Mouse (Mus musculus): ENCODE results near the gene Gcnt2.

Gcnt2 gene

GRCm38 (mm10) chr13:40859652-40860399 lies at the start of gene Gcnt2:
Gene Gcnt2 (plus strand): TSS chr13:40859754.
- DNase-seq (ENCODE audit: low read depth, low spot score): peak; percentile 22

GRCm38 (mm10) chr13:40820617-40821016 lies 38.9 kb upstream of the Gcnt2 start:
- DNase-seq (ENCODE audit: low read depth, low spot score): no peak

- DNase-seq (ENCODE audit: low read depth, low spot score): no peak
Measured at GRCm38 (mm10) chr13:40821911-40822310, 37.6 kb upstream of the Gcnt2 start.

GRCm38 (mm10) chr13:40841146-40841787 lies 18.3 kb upstream of the Gcnt2 start:
- no peak for DNase-seq (ENCODE audit: low read depth, low spot score)

DNA sequence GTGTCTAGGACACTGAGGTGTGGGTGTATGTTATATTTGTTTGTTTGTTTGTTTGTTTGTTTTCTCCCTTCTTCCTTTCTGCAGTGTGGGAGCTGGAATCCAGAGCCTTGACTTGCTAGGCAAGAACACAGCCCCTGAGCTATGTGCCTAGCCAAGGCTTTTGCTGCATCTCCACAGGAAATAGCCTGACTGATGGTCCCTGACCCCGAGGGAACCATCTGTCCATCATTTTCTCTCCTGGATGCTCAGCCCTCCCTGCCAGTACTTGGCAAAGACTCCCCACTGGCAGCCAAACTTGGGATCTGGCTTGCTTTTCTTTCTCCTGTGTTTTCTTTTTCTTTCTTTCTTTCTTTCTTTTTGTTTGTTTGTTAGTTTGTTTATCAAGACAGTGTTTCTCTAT lies 17.4 kb upstream of the Gcnt2 start:
- no peak for DNase-seq (ENCODE audit: low read depth, low spot score)

DNA sequence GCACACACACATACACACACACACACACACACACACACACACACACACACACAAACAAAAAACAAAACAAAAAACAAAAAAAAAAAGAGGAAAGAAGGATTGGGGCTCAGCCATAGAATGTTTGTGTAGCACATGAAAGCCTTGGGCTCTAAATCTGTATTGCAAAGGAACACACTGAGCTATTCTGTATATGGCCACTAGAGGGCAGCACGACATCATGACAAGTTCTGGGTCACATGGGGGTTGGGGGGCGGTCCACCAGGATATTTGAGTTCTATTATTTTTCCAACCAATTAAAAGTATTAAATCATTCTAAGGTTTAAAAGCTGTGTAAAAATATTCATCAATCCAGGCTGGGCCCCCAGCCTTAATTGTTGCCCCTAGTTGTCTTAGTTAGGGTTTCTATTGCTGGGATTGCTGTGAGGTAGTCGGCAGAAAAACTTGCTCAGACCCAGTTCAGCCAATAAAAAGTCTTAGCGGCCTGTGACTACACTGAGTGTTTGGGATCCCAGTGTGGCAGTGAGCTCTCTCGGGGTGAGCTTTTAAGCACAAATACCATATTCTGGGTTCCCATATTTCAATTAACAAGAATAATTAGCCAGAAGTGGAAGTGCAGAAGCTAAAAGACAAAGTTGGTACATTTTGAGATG lies 16.0 kb upstream of the Gcnt2 start:
- DNase-seq (ENCODE audit: low read depth, low spot score): peak; percentile 30

DNA sequence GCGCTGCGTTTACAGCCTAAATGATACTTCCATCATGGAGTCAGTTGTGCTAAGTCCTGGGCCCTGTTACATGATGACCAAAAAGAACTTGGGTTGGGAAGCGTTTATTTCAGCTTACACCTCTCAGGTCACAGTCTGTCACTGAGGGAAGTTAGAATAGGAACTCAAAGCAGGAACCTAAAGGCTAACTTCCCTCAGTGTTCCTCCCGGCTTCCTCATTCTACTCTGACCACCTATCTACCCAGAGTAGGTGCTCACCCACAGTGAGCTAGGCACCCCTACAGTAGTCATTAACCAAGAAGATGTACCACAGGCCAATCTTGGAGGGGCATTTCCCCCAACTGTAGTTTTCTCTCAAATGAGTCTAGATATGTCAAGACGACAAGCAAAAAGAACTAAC lies 15.4 kb upstream of the Gcnt2 start:
- DNase-seq (ENCODE audit: low read depth, low spot score): no peak

DNA sequence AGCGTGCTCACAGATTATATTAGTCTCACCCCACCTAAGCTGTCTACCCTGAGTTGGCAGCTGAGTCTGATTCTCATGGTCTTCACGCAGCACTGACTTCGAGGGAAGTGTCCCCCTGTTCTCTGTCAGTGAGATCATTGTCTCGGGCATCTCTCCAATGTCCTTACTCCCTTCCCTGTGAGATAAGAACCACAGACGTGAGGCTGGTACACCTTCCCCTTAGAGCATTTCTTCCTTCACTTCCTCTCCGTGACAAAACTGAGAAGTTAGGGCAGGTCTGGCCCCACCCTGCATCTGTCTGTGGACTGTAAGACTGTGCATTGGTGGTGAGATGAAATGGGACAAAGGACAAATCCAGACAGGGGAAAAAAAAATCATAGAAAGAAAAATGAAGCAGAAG lies 13.6 kb upstream of the Gcnt2 start:
- DNase-seq (ENCODE audit: low read depth, low spot score): no peak

DNA sequence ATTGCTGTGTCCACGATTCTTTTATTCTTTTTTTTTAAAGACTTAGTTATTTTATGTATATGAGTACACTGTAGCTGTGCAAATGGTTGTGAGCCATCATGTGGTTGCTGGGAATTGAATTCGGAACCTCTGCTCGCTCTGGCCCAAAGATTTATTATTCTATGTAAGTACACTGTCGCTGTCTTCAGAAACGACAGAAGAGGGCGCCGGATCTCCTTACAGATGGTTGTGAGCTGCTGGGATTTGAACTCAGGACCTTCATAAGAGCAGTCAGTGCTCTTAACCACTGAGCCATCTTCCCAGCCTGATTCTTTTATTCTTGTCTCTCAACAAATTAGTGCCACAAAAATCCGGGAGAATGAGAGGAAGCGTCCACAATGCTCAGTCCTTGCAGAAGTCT lies 13.2 kb upstream of the Gcnt2 start:
- no peak for DNase-seq (ENCODE audit: low read depth, low spot score)

GRCm38 (mm10) chr13:40847898-40848297 lies 11.7 kb upstream of the Gcnt2 start:
- DNase-seq (ENCODE audit: low read depth, low spot score): no peak

- no peak for DNase-seq (ENCODE audit: low read depth, low spot score)
Measured at GRCm38 (mm10) chr13:40850686-40851085, 8.9 kb upstream of the Gcnt2 start.

- DNase-seq (ENCODE audit: low read depth, low spot score): no peak
Measured at GRCm38 (mm10) chr13:40851281-40851680, 8.3 kb upstream of the Gcnt2 start.

GRCm38 (mm10) chr13:40851961-40852360 lies 7.6 kb upstream of the Gcnt2 start:
- DNase-seq (ENCODE audit: low read depth, low spot score): no peak

GRCm38 (mm10) chr13:40852791-40853190 lies 6.8 kb upstream of the Gcnt2 start:
- no peak for DNase-seq (ENCODE audit: low read depth, low spot score)

GRCm38 (mm10) chr13:40853842-40854241 lies 5.7 kb upstream of the Gcnt2 start:
- no peak for DNase-seq (ENCODE audit: low read depth, low spot score)

- DNase-seq (ENCODE audit: low read depth, low spot score): no peak
Measured at GRCm38 (mm10) chr13:40854451-40855058, 5.0 kb upstream of the Gcnt2 start.

DNA sequence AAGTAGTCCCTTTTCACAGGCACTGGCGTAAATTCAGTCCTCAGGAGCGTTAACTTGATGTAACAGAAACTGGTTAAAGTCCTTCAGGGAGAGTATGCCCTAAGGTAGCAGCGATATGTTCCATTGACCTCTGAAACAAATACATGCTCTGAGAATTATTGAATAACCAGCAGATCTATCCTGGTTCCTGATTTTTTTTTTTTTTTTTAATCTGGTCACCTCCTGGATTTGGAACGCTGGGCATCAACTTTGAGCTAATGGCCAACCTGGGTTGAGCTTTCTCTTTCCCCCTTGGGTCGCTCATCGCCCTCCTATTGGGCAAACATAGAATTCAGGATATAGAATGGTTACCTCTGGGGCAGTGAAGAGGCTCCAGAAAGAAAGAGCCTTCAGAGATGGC lies 4.3 kb upstream of the Gcnt2 start:
- DNase-seq (ENCODE audit: low read depth, low spot score): no peak

GRCm38 (mm10) chr13:40856786-40857185 lies 2.8 kb upstream of the Gcnt2 start:
- DNase-seq (ENCODE audit: low read depth, low spot score): no peak

DNA sequence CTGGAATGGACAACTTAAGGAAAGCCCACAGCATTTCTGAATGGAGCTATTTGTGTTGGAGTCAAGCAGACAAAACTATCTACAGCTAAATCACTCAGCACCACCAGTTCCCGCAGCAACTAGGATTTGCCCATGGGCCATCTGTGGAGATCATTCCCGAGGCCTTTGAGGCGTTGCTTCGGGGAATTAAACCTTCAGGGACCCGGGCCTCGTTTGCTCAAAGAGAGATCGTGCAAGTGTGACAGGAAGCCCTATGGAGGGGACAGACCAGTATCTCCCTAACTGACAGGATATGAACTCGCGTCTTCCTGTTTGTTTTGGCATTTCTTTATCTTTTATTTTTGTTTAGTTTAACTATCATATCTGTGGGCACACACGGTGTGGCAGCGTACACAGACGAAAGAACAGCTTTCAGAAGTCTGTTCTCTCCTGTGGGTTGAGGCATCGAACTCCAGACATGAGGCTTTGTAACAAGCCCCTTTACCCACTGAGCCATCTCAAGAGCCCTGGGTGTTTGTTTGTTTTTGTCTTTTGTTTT lies 2.2 kb upstream of the Gcnt2 start:
- no peak for DNase-seq (ENCODE audit: low read depth, low spot score)

- DNase-seq (ENCODE audit: low read depth, low spot score): no peak
Measured at GRCm38 (mm10) chr13:40859225-40859624, 329 bp upstream of the Gcnt2 start.

DNA sequence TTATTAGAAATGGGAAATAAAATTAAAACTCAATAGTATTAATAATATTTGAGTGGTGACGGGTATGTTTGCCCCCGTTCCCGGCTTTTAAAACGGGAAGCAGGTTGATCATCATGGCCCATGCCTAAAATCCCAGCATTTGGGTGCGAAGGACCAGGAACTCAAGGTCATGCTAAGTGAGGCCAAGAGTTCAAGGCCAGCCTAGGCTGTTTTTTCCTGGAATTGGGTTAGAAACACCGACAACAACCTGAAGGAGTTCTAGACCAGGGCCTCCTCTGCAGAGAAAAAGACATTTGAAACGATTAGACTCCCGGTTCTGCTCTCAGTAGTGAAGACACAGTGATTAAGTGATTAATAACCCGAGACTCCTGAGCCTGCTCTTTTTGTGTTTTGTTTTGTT lies 3.5 kb downstream of the Gcnt2 start:
- DNase-seq (ENCODE audit: low read depth, low spot score): no peak

Data from brain, embryonic 18.5 days (tissue).